Mouse (Mus musculus): ENCODE measurements around the gene Asxl1. TPM values are rescaled to one million over a fixed set of nuclear protein-coding genes. Genes with fewer than 3 reads are reported as not detected.
A peak's percentile ranks its signal among the peaks of the same experiment; 100 is the strongest.

Gene Asxl1
- total RNA-seq, 2 experiments from 2014 or later, result 34.6 to 34.9 TPM

- Histone ChIP-seq H3K27ac (peak overlapping the region; percentile 83), H3K4me3 (no peak overlapping the region)
- TF ChIP-seq CTCF (conservative IDR thresholded peaks at IDR 0.05), result no peak
- peak; percentile 46 to 65 for DNase-seq (ENCODE audit: low spot score in 2 of 2)
Measured at GRCm38 (mm10) chr2:153425998-153426670, 80.5 kb downstream of the Asxl1 start.

- Histone ChIP-seq H3K27ac (peak overlapping the region; percentile 75; the same call in 1 of the 2 replicates), H3K4me3 (no peak overlapping the region)
- no peak for DNase-seq (ENCODE audit: low spot score in 2 of 2)
- TF ChIP-seq CTCF (conservative IDR thresholded peaks at IDR 0.05), result no peak
Measured at GRCm38 (mm10) chr2:153426931-153427330, 81.3 kb downstream of the Asxl1 start.

DNA sequence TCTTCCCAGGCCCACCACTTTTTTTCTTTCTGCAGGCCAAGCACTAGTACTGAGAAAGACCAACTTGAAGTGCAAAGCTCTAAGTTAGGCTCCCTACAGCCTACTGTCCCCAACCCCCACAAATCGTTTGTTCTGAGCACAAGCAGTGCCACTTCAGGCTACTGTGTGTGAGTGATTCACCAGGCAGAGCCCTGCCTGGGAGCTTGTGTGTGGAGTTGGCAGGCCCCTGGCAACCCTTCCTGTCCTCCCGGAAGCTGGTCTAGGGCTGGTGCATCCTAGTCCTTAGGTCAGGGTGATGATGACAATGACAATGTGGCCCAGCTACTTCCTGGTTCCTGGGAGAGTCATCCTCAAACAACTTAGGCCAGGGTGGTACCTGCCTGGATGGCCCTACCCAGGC, 82.9 kb downstream of the Asxl1 start:
- peak overlapping the region; percentile 75 for H3K27ac ChIP-seq
- TF ChIP-seq CTCF (conservative IDR thresholded peaks at IDR 0.05), result no peak
- no peak for DNase-seq (ENCODE audit: low spot score in 2 of 2)
- no peak overlapping the region for H3K4me3 ChIP-seq

DNA sequence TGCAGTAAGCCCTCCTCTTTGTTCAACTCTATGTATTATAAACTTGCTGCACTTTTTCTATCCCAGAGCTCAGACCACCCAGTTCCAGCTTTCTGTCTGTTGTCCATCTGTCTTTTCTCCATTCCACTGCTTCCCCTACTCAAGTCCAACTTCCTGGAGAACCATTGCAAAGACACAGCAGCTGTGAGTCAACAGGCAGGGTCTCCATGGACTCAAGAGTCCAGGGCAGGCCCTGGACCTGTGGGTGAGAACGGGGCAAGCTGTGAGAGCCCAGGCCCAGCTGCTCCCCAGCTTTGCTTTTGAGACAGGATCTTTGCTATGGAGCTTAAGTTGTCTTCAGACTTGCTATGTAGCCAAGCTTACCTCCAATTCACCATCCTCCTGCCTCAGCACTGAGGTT, 84.9 kb downstream of the Asxl1 start:
- TF ChIP-seq CTCF (conservative IDR thresholded peaks at IDR 0.05), result no peak
- no peak for DNase-seq (ENCODE audit: low spot score in 2 of 2)
- no peak overlapping the region for H3K4me3 ChIP-seq
- no peak overlapping the region for H3K27ac ChIP-seq

GRCm38 (mm10) chr2:153432492-153432891, 86.9 kb downstream of the Asxl1 start:
- no peak for DNase-seq (ENCODE audit: low spot score in 2 of 2)
- H3K4me3 ChIP-seq, result no peak overlapping the region
- H3K27ac ChIP-seq, result peak overlapping the region; percentile 43; the same call in 1 of the 2 replicates
- TF ChIP-seq CTCF (conservative IDR thresholded peaks at IDR 0.05), result no peak

- Histone ChIP-seq H3K27ac (peak overlapping the region; percentile 37; the same call in 1 of the 2 replicates), H3K4me3 (no peak overlapping the region)
- no peak for DNase-seq (ENCODE audit: low spot score in 2 of 2)
- no peak for TF ChIP-seq CTCF (conservative IDR thresholded peaks at IDR 0.05)
Measured at GRCm38 (mm10) chr2:153433859-153434258, 88.2 kb downstream of the Asxl1 start.

- Histone ChIP-seq H3K27ac (peak overlapping the region; percentile 37; the same call in 1 of the 2 replicates), H3K4me3 (no peak overlapping the region)
- DNase-seq (ENCODE audit: low spot score in 2 of 2), result no peak
- TF ChIP-seq CTCF (conservative IDR thresholded peaks at IDR 0.05), result no peak
Measured at GRCm38 (mm10) chr2:153434880-153435831, 89.5 kb downstream of the Asxl1 start.

DNA sequence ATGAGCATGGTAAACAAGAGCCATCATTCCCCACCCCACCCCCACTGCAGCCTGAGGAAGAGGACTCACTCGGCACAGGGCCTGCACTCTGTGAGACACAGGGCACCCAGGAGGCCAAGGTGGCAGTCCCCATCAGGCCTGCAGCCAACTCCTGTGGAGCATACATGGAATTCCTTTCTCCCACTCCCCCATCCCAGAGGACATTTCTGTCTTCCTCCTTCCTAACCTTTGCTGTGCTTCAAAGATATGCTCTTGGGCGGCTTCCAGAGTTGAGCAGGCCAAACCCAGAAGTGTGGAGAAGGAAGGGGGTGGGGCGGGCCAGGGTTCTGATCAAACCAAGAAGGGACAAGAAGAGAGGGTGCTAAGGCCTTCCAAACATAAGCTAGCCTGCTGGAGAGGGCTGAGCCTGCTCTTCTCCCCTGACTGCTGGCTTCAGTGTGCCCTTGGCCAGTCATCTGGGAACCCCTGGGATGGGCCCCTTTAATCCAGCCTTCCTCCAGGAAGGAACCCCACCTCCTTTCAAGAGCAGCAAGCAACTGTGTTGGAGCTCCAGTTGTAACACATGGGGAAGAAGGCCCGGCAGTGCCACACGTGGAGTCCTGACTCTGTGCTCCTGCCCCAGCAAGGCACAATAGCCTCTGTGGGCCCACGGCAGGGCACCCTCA, 91.1 kb downstream of the Asxl1 start:
- Histone ChIP-seq H3K27ac (peak overlapping the region; percentile 49), H3K4me3 (no peak overlapping the region)
- no peak for TF ChIP-seq CTCF (conservative IDR thresholded peaks at IDR 0.05)
- no peak for DNase-seq (ENCODE audit: low spot score in 2 of 2)

GRCm38 (mm10) chr2:153437306-153437659, 91.7 kb downstream of the Asxl1 start:
- TF ChIP-seq CTCF (conservative IDR thresholded peaks at IDR 0.05), result no peak
- no peak for DNase-seq (ENCODE audit: low spot score in 2 of 2)
- H3K27ac ChIP-seq, result peak overlapping the region; percentile 49
- no peak overlapping the region for H3K4me3 ChIP-seq

DNA sequence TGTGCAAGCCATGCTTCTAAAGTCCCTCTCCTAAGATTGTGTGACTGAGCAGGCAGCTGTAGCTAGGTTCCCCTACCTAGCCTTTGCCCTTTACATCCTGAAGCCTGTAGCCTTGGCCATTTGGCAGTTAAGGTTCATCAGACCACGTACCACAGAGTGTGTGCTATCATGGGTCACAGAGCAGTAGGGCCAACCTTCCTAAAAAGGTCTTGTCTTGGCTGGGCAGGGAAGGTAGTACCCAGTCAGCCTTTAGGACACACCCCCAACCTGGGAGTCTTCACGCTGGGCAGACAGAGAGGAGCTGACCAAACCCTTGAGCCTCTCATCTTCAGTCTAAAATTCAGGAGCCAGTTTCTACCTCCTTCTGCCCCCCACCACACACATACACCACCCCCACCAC, 95.1 kb downstream of the Asxl1 start:
- no peak for DNase-seq (ENCODE audit: low spot score in 2 of 2)
- no peak overlapping the region for H3K4me3 ChIP-seq
- no peak for TF ChIP-seq CTCF (conservative IDR thresholded peaks at IDR 0.05)
- H3K27ac ChIP-seq, result no peak overlapping the region; the same call in 1 of the 2 replicates

DNA sequence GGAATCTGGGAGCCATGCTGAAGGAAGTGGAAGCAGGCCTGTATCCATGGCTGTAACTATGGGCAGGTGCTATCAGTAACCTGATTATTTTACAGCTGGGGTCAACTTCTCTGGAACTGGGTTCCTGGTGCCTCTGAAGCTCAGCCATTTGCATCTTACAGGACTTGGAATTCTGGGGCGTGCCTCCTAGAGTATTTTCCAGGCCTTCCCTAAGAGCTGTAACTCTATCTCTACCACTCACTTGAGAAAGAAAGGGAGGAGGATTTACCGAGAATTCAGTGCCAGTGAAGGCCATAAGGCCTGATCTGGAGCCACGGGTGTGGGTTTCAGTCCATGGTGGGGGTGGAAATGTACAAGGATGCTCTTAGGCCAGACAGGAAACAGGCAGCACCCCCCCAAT, 95.6 kb downstream of the Asxl1 start:
- no peak for TF ChIP-seq CTCF (conservative IDR thresholded peaks at IDR 0.05)
- Histone ChIP-seq H3K27ac (no peak overlapping the region), H3K4me3 (no peak overlapping the region)
- no peak for DNase-seq (ENCODE audit: low spot score in 2 of 2)

DNA sequence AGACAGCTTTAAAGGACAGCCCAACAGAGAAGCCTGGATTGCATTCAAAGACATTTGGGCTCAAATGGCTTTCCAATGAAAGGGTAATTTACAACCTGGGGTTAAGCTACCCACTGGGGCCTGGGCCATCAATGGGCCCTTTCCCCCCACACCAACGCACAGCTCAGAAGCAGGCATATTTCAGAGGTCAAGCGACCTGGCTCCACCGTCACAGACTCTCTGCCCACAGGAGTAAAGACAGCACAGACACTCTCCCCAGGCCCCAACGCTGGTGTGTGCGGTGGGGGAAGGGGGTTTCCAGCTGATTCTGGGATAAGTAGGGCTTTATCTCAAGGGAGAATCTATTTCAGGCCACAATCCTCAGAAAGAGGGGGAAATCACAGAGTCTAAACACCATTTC, 97.1 kb downstream of the Asxl1 start:
- DNase-seq (ENCODE audit: low spot score in 2 of 2), result no peak
- no peak for TF ChIP-seq CTCF (conservative IDR thresholded peaks at IDR 0.05)
- H3K27ac ChIP-seq, result peak overlapping the region; percentile 64
- H3K4me3 ChIP-seq, result peak overlapping the region; percentile 85

Data from layer of hippocampus, adult 2 months (tissue).